Mouse (Mus musculus) gastrocnemius, adult 2 months (tissue): ENCODE measurements around the gene Gprc5a. TPM values are rescaled to one million over a fixed set of nuclear protein-coding genes. Genes with fewer than 3 reads are reported as not detected.

ENCODE experiments used
- DNase-seq: peaks from one replicate; pipeline ENCODE4 v3.0.0; 2022
- H3K27ac ChIP-seq: fragments of 200-600 bp; 2 replicates; pipeline ENCODE4 v1.8.1; 2022; ENCODE audit warnings: mild to moderate bottlenecking
- H3K4me3 ChIP-seq: fragments of 200-600 bp; 2 replicates; pipeline ENCODE4 v1.8.1; 2022; ENCODE audit warnings: mild to moderate bottlenecking, moderate library complexity
- CTCF ChIP-seq: fragments of 200-600 bp; IDR thresholded peaks from 2 replicates; pipeline ENCODE4 v1.8.1; 2022; ENCODE audit warnings: antibody characterized with exemption, mild to moderate bottlenecking, moderate library complexity
- intact Hi-C: fragments of 180-260 bp; cut with DNase I; formaldehyde crosslinking; loops from one replicate; pipeline ENCODE4 v1.15.1; 2025
- long read RNA-seq, 2 experiments: library from polyadenylated mRNA; stranded (forward); transcript quantifications; one replicate each; pipeline ENCODE4 v2.0.0; 2021
- total RNA-seq, 2 experiments: library from RNA; stranded (reverse); gene quantifications; 2 replicates each; pipeline ENCODE4 v1.2.3; 2021

Gprc5a gene
- 1 to 10 TPM in 1 of 2 experiments, under 1 TPM in 1; 0.18 to 1.2 TPM for total RNA-seq
- long read RNA-seq, experiment 1: 0 reads
- long read RNA-seq, experiment 2: 0 reads

DNA sequence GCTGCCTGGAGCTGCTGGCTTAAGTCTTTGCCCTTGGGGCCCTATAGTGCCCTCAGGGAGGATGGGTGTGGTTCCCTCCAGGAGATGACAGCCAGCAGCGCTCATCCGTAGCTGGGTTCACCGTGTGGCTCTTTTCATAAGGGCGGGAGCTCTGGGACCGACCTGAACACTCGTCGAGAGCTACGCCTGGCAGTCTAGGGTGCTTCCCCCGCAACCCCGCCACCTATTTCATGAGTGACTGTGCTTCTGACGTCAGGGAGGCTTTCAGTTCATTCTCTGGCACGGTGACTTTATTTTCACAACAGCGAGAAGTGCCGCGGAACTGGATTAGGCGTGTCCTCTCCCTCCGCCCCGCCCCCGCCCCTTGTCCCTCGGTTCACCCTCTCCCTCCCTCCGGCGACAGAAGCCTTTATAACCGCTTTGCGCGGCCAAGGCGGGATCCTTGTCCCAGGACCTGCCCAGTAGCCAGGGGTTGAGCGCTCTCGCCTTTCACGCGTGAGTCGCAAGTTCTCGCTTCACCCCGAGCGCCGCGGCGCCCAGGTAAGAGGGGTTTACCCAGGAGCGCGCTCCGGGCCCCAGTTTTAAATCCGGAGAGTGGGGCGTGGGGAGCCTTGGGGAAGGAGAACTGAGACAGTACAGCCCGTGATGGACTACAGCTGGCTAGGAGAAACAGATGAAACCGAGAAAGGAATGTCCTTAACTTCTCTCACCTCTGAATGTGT, at the start of gene Gprc5a:
TSS of gene Gprc5a (plus strand) at position 416 of the 722 bp plus-strand sequence.
- H3K27ac ChIP-seq: peak within 1 kb of the TSS; percentile 50
- H3K4me3 ChIP-seq: peak within 1 kb of the TSS; percentile 74
- no peak for TF ChIP-seq CTCF
- intact Hi-C loops: no loop called here
- DNase-seq: peak; percentile 57

DNA sequence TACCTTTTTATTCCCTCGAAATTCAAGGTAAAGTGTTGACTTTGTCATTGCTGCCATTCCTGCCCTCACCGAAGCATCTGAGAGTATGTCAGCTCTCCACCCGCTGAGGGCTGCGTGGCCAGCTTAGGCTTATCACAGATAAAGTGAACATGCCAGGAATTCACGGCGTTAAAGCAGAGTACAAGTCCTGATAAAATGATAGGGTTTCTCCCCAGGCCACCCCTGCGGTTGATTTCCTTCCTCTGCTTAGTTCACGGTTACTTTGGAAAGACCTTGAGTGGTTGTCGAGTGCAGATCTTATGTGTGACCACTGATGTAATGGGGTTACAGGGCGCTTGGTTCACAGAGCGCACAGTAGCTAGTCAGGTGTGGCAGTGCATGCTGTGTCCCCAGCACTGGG, 48.2 kb upstream of the Gprc5a start:
- no peak for DNase-seq
- no peak overlapping the region for H3K27ac ChIP-seq
- H3K4me3 ChIP-seq: no peak overlapping the region
- TF ChIP-seq CTCF: no peak
- intact Hi-C loops: no loop called here

DNA sequence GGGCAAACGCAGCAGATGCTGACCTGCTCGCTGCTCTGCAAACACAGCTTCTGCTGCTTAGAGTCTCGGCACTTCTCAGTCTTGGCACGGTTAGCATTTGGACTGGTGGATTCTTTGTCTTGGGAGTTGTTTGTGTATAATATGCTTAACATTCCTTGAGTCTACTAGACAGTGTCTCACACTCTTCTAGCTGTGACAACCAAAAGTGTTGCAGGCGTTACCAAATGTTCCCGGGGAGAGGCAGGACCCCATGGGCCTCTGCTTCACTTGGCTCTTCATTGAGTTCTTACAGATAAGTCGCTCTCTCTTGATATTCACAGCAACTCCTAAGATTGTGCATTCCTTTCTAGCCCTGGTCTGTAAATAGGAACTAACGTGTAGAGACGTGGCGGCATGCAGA, 45.9 kb upstream of the Gprc5a start:
- DNase-seq: no peak
- H3K27ac ChIP-seq: no peak overlapping the region
- intact Hi-C loops: no loop called here
- H3K4me3 ChIP-seq: no peak overlapping the region
- no peak for TF ChIP-seq CTCF

DNA sequence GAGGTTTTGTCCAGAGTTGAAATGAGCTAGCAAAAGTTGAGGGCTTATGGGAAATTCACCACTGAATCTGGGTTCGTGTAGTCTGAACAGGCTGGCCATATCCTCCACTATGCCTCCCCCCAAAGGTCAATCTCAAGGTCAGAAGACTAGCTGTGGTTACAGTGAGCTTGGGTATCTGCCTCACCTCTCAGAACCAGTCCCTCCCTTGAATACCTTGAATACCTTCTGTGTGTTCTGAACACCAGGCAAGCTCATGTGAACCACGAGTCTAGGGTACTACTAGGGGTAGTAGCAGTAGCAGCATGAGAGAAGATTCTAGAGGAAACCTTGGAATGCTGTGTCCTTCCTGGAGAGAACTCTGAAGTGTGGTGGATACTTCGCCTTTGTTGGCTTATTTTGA, 43.8 kb upstream of the Gprc5a start:
- intact Hi-C loops: no loop called here
- DNase-seq: no peak
- H3K27ac ChIP-seq: no peak overlapping the region
- no peak for TF ChIP-seq CTCF
- no peak overlapping the region for H3K4me3 ChIP-seq

DNA sequence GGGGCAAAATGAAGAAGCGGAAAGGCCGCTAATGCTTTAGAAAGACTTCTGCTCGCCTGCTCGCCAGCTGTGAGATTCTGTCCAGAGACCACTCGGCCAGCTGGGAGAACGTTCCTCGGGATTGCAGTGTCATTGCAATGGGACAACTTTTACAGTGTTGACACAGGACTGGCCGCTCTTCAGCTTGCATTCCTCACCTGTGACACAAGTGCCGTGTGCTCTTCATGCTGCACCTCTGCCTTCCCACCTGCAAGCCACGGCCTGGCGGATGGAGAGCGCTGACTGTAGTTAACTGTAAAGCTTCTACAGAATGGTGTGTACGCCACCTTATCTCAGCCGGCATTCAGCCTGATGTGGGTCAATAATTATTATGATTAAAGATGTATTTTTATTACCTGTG, 42.1 kb upstream of the Gprc5a start:
- intact Hi-C loops: no loop called here
- H3K27ac ChIP-seq: no peak overlapping the region
- no peak for TF ChIP-seq CTCF
- H3K4me3 ChIP-seq: no peak overlapping the region
- DNase-seq: no peak

DNA sequence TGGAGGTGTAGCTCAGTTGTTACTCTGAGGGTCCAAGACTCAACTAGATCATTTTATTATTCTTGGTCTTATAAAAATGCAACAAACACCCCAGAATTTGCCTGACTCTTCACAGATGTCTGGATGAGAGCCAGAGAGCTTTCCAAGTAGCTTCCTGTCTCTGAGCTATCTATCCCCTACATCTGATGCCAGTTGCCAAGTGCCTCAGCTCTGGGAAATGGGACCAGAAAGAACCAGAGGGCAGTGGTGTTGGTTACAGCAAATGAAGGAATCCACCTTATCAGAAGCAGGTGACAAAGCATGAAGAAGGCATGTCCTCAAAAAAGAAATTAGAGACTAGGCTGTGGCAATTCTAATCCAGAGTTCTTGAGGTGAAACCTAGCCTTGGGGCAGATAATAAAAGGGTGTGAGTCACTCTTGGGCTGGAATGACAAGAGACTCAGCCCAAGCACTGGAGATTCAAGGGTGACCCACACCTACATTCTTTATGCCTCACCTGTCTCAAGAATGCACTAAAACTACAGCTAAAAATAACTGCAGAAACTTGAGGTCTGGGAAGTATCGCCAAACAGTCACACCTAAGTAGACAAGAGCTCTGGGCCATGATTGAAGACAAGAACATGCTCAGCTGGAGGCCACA, 40.5 kb upstream of the Gprc5a start:
- intact Hi-C loops: loop anchor here (5.0 kb wide), 1 partner anchor 117 kb away; no protein-coding TSS in a partner anchor
- Histone ChIP-seq H3K27ac (no peak overlapping the region), H3K4me3 (no peak overlapping the region)
- no peak for TF ChIP-seq CTCF
- DNase-seq: no peak

DNA sequence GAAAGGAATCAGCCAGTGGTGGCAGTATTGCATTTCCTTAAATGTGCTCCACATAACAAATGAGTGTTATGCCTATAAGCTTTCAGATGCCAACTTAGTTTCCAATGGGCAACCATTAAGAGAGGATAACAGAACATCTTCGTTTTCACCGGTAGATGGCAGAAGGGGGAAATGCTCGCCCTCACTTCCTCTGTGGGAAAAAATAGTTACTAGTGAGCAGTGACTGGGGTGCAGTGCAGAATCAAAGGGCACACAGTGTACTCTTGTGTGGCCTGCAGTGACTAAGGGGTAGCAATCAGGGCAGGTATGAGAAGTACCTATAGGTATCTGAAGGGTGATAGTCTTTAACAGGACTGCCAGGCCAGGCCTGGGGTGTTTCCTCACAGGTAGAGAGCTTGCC, 39.2 kb upstream of the Gprc5a start:
- intact Hi-C loops: loop anchor here (5.0 kb wide), 1 partner anchor 116 kb away; no protein-coding TSS in a partner anchor
- Histone ChIP-seq H3K4me3 (no peak overlapping the region), H3K27ac (no peak overlapping the region)
- TF ChIP-seq CTCF: peak; percentile 63
- DNase-seq: no peak

DNA sequence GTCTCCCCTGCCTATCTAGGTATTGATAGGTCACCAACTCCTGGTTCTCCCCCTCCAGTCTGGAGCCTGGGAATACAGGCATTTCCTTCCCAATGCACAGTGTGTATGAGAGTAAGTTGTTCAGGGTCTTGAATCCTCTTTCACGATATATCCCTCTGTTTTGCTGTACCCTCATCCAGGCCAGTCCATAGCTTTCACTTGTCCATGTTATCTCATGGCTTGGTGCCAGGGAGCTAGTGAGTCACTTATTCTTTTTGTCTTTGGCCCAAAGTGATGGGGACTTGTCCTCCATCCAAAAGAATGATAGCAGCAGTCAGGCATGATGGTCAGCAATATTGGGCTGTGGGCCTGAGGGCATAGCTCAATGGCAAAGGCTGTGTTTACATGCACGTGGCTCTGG, 38.7 kb upstream of the Gprc5a start:
- Histone ChIP-seq H3K27ac (no peak overlapping the region), H3K4me3 (no peak overlapping the region)
- no peak for DNase-seq
- TF ChIP-seq CTCF: no peak
- intact Hi-C loops: loop anchor here (5.0 kb wide), 1 partner anchor 116 kb away; no protein-coding TSS in a partner anchor

DNA sequence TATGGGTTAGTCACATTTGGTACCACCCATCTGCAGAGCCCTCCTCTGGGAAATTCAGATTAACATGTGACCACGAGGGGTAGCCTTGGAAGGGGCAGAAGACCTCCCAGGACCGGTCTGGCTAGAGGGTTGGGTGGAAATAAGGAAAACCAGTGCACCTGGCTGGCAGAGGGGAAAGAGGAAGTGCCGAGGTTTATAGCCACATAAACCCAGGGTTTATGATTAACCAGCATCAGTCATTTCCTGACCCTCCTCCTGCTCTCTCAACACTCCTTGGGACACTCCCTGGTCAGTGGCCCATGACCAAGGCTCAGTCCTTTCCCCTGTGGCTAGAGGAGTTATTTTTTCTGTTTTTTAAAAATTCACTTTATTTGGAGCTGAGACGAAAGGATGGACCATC, 36.2 kb upstream of the Gprc5a start:
- Histone ChIP-seq H3K4me3 (no peak overlapping the region), H3K27ac (no peak overlapping the region)
- no peak for DNase-seq
- no peak for TF ChIP-seq CTCF
- intact Hi-C loops: loop anchor here (5.0 kb wide), 1 partner anchor 113 kb away; no protein-coding TSS in a partner anchor

DNA sequence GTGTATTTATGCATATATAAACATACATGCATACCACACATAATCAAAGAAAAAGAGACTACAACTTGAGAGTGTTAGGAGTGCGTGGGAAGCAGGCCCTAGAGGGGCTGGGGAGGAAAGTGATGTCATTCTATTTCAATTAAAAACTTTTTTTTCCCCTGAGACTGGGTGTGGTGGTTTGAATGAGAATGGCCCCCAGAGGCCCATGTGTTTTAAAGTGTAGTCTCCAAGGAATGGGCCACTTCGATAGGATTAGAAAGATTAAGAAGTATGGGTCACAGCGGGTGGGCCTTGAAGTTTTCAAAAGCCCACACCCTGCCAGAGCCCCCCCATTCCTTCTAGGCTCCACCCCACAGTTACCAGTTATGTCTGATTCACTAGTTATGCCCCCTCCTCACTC, 26.8 kb upstream of the Gprc5a start:
- DNase-seq: no peak
- intact Hi-C loops: no loop called here
- Histone ChIP-seq H3K4me3 (no peak overlapping the region), H3K27ac (no peak overlapping the region)
- TF ChIP-seq CTCF: no peak

DNA sequence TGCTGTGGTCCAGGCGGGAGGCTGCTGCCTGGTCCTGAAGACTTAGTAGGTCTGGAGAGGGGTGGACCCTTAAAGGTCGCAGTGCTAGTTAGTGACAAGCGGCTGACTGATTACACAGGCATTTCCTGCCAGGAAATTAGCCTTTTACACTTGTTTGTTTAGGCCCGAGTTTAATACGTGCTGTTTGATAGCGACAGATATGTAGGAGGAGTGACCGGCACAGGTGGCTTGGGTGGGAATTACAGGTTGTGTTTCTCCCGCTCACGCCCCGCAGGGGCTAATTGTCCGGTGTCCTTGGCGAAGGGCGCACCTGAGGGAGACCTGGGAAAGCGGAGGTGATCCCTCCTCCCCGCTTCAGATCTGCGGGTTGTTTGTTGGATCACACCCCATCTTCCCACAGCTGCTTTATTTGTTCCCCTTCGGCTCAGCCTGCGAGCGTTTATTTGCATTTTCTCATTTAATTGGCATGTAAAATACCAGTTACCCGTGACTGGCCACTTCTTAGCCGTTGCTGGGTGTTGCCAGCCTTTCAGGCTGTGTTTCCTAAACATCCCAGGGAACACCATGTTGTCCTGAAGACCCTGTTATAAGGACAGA, 25.1 kb upstream of the Gprc5a start:
- intact Hi-C loops: no loop called here
- TF ChIP-seq CTCF: no peak
- Histone ChIP-seq H3K27ac (no peak overlapping the region), H3K4me3 (peak overlapping the region; percentile 58)
- no peak for DNase-seq

DNA sequence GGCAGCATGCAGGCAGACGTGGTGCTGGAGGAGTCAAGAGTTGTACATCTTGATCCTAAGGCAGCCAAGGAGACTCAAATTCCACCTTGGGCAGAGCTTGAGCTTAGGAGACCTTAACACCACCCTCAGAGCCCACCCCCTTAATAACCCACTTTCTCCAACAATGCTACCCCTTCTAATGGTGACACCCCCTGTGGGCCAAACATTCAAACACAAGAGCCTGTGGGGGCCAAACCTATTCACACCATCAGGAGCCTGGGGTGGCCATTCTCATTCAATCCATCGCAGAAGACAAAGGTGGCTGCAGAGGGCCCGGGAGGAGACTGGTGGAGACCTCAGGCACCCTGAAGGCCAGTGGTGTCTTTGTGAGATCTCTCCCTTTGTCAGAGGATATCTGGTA, 23.5 kb upstream of the Gprc5a start:
- H3K4me3 ChIP-seq: no peak overlapping the region
- no peak overlapping the region for H3K27ac ChIP-seq
- no peak for DNase-seq
- no peak for TF ChIP-seq CTCF
- intact Hi-C loops: no loop called here

DNA sequence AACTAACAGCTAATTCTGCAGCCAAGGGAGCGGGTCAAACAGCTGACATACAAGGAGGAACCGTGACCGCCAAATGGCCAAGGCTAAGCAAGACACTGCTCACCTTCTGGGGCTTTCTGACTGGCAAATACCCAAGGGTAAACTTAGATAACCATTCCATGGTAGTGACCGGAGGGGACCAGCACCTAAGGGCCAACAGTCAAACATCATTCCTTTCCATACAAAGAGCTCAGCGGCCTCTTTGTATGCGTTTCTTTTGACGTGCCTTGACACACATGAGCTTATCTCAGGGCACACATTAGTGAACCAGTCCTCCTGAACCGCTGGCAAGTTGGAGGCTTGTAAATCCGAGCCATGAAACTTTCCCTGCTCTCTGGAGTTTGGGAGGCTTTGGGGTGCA, 18.2 kb upstream of the Gprc5a start:
- Histone ChIP-seq H3K4me3 (no peak overlapping the region), H3K27ac (no peak overlapping the region)
- no peak for DNase-seq
- intact Hi-C loops: no loop called here
- TF ChIP-seq CTCF: no peak
